Mouse (Mus musculus): Measurements from ENCODE around the gene Zfp609.
"Not testable (repeated sequence)": the region's sequence is repeated elsewhere in the genome, so short reads cannot be mapped to it uniquely, and the experiment has no call there.

Zfp609 gene

DNA sequence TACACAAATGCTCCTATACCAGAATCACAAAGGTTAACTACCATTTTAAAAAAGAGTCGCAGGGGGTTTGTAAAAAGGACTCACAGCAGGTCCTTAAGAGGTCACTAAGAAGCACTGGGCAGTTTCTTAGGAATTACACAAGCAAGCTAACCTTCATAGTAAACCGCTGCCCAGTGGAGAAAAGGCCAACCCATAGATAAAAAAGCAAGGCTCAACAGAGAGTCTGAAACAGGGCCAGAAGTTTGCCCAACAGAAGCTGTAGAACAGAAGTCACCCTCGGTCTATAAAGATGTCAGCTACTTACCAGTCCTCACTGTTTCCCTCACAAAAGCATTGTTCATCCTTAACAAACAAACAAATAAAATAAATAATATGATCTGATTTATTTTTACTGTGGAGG is 100.9 kb downstream of the Zfp609 start:
- in situ Hi-C loops (cut with MboI, MseI): no loop called here

DNA sequence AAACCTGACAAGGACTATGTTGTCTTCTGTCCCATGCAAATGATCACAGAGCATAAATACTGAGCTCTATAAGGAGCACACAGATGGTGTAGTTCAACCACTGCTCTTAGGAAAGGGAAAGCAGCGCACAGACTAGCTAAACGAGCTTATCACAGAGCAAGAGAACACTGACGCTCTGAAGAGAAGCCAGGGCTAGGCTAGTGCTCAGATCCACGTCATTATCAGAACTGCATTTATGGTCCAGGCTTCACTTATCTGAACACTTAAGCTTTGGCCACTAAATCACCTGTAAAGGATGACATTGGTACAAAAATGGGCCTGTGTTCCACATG is 102.1 kb downstream of the Zfp609 start:
- in situ Hi-C loops (cut with MboI, MseI): no loop called here

DNA sequence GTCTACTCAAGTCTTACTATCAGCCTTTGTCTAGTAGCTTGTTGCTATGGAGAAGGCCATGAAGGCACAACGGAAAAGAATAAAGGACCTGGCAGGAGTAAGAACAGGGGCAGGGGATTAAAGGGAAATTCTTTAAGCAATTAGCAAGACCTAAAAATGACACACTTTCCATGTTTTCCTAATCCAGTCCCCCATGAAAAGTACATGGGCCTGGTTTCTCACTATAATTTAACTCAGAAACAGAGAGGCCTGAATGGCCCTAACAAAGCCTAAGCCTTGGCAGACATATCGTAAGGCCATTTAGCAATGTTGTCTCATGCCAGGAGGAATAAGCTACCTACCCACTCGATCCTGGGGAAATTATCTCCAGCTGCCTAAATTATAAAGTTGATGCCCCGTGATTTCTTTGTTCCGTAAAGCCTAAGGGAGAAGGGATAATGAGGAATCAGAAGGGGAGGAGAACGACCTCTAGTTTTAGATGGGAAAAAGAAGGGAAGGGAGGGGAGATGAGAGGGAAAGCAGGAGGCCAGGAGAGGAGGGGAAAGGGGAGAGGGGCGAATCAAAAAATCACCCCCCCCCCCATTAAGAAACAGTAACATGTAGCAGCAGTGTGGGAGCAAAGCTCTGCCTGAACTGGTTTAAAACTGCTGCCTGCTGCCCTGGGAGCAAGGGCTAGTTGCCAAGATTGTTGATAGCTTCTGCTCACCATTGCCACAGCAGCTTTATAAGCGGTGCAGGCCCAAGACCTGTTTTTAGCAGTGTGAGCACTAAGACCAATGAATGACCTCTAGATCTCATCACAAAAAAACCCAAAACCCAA is 102.7 kb downstream of the Zfp609 start:
- in situ Hi-C loops (cut with MboI, MseI): no loop called here

DNA sequence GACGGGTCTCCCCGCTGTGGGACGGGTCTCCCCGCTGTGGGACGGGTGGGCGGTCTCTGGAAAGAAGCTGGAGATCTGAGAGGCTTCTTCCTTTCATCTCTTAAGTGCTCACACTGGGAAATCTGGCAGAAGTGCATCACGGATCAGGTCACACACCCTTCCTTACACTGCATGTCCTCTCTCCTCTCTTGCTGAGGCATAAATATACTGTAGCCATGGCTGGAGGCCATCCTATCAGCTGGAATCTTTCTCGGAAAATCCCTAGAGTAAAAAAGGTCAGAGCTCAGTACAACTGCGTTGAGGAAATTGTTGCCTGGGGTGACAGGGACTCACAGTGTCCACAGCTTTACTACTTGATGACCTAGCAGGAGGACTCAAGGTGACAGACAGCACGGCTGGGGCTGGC is 106.2 kb downstream of the Zfp609 start:
- in situ Hi-C loops (cut with MboI, MseI): no loop called here

DNA sequence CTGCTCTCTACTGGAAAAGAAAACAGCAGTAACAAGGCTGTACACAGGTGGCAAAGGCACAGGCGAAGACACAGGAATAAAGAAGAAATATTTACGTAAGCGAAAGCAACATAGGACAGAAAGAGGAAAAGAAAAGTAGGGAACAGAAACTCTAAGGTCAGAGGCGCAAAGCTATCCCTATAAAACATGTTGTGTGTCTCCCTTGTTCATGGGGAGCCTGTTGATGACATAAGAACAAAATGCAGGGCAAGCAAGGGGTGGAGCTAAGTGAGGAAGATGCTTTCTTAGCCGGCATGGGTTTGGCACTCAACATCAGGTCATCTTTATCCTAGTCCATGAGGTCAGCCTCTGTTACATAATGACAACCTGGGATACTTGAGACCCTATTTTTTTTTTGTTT is 109.2 kb downstream of the Zfp609 start:
- in situ Hi-C loops (cut with MboI, MseI): no loop called here

DNA sequence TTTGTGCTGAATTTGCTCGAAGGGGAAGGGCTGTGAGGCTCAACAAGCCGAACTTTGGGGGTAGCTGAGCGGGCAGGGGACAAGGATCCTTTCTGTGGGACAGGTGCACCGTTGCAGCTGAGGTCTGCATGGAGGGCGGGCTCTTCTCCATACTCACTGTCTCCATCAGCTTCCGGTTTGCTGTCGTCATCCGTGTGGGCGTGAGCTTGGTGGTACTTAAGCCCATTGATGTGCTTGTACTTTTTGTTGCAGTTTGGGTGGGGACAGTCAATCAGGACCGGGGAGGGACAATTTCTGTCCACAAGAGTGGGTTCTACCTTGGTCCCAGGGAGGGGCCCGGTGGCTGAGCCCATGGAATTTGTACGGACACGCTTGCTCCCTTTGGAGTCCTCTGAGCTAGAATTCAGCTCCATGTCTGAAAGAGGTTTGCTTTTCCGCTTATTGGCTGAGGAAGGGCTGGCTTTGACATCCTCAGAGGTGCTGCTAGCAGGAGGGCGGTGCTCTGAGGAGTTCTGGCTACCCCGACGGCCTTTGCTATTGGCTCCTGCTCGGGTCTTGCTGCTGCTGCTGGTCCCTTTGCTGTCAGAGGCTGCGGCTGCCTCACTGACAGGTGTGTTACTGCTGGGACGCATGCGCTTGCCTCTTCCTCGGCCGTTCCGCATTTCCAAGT is 123.3 kb downstream of the Zfp609 start:
- in situ Hi-C loops (cut with MboI, MseI): loop anchor here in 1 of 2 experiments (10.0 kb wide), 1 partner anchor 1341 kb away; the partner anchor contains the start of gene Tpm1

DNA sequence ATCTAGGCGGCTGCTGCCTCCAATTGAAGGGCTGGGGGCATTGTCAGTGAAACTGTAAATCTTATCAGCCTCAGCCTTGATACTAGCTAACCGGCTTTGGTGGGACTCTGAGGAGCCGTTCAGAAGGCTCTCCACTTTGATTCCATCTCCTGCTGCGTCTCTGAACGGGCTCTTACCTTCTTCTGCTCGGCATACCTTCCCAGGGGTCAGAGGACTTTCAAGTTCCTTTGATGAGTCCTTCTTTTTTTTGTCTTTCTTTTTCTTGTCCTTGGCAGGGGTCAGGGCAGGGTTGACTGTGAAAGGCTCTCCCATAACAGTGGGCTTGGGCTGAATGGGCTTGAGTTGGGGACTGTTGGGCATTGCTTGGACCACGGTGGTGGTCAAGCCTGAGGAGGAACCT is 124.1 kb downstream of the Zfp609 start:
- in situ Hi-C loops (cut with MboI, MseI): loop anchor here in 1 of 2 experiments (10.0 kb wide), 1 partner anchor 1342 kb away; the partner anchor contains the start of gene Tpm1

DNA sequence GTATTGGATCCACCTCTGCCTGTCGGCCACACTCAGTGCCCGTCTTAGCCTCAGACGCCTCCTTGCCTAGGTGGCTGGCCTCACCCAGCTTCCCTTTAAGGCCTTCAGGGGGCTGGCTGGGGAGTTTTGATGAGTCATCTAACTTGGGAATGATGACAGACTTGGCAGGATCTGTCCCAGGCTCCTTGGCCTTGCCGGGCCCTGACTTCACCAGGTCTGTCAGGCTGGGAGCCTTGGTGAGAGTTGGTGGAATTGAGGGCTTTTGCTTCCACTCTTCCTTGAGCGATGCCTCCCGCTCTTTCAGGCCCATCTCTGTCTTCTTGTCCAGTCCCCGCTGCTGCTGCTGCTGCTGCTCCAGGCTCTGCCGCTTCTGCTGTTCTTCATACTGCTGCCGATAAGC is 125.1 kb downstream of the Zfp609 start:
- in situ Hi-C loops (cut with MboI, MseI): loop anchor here in 1 of 2 experiments (10.0 kb wide), 1 partner anchor 1343 kb away; the partner anchor contains the start of gene Tpm1

DNA sequence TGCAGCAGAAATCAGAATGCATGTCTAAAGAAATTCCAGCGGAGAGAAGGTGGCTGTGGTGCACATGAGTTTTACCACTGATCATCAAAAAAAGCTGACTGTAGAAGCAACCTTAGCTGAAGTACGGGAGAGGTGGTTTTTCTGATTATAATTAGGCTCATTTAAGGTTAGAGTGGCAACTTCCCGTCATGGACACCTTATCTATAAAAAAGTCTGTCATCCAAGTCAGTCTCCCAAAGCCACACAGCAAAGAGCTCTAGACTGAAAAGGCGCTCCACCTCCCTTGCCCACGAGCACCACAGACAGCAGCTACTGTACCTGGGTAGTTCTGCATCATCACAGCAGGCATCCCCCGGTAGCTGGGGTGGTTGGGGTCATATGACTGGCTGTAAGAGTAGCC is 126.9 kb downstream of the Zfp609 start:
- in situ Hi-C loops (cut with MboI, MseI): loop anchor here in 1 of 2 experiments (10.0 kb wide), 1 partner anchor 1344 kb away; the partner anchor contains the start of gene Tpm1

DNA sequence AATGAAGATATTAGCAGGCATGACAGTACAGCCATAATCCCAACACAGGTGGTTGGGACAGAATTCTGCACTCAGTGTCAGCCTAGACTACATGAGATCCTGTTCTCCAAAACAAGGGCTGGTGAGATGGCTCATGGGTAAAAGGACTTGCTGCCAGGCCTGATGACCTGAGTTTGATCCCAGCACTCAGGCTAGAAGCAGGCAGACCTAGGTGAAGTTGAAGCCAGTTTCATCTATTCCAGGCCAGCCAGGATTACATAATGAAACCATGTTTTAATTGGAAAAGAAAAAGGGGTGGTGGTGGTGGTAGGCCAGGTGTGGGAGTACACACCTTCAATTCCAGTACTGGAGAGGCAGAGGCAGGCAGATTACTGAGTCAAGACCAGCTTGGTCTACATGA is 129.4 kb downstream of the Zfp609 start:
- in situ Hi-C loops (cut with MboI, MseI): no loop called here

DNA sequence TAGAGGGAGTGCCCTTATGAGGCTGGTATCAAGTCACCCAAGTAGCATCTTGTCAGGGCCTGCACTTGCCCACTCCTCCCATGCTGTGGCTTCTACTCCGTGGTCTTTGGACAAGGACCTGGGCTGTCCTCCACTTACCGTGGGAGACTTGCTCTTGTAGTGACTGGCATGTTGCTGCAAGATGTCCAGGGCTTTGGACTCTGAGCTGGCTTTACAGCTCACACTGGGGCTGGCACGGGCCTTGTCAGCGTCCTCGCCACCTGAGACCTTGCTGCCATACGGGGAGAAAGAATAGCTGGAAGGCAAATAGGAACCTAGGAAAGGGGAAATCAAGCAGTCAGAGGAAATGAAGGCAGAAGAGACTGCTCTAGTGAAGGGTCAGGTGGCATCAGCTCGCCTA is 130.0 kb downstream of the Zfp609 start:
- in situ Hi-C loops (cut with MboI, MseI): no loop called here

DNA sequence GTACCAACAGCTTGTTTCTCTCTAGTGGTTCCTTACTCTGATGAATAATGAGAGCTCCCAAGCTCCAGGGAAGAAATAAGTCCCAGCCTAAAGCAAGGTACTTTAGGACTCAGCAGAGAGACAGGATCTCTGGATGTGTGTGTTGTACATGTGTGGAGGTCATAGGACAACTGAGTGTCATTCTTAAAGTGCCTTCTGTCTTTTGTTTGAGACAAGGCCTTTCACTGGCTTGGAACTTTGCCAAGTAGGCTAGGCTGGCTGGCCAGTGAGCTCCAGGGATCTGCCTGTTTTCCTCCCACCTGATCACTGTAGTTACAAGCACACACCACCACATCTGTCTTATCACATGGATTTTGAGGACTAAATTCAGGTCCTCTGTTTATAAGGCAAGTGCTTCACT is 131.0 kb downstream of the Zfp609 start:
- in situ Hi-C loops (cut with MboI, MseI): no loop called here

DNA sequence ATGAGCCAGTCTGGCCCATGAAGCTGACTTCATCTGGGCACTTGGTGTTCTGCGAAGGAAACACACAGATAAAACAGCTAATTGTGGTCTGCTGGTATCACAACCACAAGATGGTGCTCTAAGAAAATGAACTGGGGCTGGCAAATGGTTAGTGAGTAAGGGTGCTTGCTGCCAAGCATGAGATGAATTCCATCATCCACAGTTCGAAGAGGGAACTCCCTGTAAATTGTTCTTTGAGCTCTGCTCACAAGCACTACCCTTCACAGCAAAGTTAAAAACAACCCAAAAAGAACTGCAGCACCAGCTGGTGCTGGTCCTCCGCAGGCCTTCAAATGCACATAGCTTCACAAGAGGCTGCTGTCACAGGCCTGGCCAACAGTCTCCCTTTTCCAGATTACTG is 131.7 kb downstream of the Zfp609 start:
- in situ Hi-C loops (cut with MboI, MseI): no loop called here

DNA sequence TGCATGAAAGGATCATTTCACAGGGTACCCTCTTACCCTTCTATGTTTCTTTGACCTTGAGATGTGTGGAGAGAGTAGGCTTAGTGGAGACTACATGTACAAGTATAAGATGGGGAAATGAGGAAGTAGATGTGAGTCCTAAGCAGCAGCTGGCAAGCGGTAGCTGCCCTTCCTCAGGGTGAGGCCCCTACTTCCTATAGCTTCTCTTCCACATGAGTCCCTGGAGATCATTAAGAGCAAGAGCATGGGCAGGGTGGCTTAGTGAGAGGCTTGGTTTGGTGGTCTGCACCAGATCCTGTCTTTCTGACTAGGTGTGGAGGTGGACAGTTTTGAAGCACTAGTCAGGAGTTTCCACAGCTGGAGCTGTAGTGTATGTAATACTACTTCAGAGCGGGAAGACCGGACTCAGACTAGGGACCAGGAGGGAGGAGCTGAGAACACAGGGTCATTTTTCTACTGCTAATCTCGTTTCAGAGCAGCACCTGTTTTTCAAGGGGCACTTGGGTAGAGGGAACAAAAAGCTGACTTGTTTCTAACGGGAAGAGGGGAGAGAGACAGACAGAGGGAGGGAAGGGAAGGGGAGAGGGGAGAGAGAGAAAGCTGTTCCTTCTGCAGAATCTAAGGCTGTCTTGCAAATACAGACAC is 134.3 kb downstream of the Zfp609 start:
- in situ Hi-C loops (cut with MboI, MseI): no loop called here

DNA sequence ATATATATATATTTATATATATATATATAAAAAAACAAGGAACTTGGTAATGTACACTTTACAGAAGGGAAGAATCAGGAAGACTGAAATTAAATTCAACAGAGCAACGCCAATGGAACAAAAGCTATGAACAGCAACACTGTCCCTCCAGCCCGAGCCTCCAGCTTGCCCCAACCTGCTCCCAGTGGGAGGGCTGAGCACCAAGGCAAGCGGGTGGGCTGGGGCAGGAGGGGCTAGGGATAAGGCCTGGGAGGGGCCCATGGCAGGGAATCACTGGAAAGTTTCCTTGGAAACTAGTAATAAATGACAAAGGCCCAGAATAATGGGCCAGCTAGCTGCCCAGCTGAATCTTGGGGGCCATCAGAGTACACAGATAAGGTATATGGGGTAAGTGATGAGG is 134.9 kb downstream of the Zfp609 start:
- in situ Hi-C loops (cut with MboI, MseI): no loop called here

DNA sequence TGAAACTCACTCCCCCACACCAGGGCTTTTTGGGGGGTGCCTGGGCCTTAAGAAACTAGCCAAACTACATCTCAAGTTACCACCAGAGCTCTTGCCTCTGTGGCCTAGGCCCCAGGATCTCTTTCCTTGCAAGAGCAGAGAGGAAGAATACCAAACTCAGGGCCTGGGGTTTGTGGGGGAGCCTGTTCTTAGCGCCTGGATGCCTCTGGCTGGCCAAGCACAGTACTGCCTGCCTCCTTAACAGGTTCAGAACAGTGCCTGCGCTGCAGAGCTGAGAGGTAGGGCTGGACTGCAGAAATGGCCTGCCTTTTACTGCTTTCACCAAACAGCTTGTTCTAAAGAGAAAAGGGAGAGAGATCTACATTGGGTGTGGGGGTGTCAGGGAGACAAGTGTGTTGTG is 137.5 kb downstream of the Zfp609 start:
- in situ Hi-C loops (cut with MboI, MseI): not testable (repeated sequence)

DNA sequence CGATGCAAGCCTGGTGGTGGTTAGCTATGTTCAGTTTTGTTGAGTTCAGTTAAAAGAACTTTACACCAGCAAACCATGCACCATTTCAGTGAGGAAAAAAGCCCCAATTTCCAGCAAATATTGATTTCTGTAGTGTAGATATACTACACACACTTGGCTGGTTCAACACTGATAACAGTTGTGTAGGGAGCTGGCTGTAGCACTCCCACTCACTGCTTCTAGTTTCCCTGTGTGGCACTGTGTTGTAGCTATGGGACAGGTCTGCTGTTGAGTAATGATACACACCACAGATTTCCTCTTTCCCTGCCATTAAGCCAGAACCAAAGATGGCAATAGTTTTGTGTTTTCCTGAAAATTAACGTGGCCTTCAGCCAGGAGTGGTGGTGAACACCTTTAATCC is 142.7 kb downstream of the Zfp609 start:
- in situ Hi-C loops (cut with MboI, MseI): no loop called here

DNA sequence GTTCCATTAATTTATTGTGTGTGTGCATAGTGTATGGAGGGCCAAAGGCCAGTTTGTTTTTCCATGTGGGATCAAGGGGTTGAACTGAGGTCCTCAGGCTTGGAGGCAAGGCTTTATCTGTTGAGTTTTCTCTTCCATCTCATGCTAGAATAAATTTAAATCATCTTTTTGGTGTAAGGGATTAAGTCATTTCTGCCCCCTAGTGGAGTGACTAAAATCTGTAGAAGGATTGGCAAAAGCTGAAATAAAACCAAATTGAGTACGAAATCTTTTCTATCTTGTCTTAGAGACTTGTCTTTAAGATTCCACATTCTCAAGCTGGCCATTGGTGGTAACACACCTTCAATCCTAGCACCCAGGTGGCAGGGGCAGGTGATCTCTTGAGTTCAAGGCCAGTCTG is 144.4 kb downstream of the Zfp609 start:
- in situ Hi-C loops (cut with MboI, MseI): no loop called here

DNA sequence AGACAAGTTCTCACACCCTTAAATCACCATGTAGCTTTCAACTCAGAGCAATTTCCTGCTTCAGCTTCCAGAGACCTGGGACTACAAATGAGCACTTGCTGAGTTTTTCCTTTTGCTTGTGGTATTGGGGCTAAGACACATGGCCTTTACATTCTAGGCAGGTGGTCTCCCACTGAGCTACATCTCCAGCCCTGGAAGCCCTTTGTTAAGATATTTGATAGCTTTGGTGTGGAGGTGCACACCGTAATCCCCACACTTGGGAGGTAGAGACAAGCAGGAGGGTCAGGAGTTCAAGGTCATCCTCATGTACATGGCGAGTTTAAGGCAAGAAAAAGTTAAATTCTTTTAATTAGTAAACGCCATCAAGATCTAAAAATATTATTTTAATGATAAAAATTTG is 145.2 kb downstream of the Zfp609 start:
- in situ Hi-C loops (cut with MboI, MseI): no loop called here

DNA sequence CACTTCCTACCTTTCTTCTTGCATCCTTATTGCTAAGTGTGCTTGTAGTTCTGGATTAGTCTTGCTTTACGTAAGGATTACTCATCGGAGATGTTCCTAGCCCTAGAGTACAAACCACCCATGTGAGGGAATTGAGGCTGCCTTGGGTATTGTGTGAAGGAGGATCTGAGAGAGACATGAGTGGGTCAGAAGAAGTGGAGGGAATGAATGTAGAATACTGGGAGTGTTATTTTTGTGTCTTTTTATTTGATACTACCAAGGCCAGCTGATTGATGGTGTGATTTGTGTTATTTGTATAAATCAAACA is 145.8 kb downstream of the Zfp609 start:
- in situ Hi-C loops (cut with MboI, MseI): no loop called here

DNA sequence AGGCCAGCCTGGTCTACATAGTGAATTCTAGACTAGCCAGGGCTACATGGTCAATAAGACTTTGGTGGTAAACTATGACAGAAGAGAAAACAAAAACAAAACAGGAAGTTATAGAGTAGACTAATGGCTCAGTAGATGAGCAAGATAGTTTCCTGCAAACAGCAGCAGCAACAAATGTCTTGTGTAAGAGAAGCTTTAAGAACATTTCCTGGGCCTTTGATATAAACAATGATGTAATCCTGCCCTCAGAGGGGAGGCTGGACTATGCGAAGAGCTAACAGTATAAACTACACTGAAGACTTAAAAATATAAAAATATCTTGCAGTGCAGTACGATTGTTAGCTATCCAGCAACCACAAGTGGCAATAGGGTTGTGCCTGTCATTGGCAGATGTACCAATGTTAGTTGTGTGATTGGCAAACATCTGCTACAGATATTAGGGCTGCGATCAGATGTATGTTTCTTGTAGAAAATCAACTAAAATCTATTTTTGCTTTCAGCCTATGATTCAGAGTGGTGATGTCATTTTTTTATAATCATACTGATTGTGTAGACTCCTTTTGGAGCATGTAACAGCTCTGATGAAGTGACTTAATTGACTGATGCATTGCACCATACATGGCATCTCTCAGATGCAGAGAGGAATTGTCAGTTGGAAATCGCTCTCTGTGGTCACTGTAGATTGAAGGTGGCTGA is 146.3 kb downstream of the Zfp609 start:
- in situ Hi-C loops (cut with MboI, MseI): no loop called here

DNA sequence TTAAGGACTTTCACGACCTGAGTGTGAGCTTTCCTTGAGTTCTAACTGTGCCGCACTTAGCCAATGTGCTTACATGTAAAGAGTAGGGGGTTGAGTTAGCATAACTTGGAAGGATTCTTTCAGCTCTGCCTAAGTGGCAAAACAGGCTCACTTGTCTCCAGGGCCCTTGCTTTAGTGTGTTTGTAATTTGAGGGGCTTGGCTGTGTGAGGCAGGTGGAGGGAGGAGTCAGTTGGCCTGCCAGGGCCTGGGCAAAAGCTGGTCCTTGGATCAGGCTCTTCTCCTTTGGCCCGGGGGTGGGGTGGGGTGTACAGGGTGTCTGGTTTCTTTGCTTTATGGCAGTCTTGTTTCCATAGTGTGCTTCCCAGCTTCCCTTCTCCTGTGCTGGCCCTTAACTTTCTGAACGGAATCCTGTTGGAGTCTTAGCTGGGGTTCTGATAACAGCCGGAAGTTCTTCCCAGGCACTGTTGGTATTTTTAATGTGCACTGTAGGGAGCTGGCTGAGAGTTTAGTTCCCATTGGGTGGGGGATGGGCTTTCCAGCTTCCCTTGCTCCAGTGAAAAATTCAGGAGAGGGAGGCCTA is 148.1 kb downstream of the Zfp609 start:
- in situ Hi-C loops (cut with MboI, MseI): no loop called here
